Mouse (Mus musculus) stomach, embryonic 14.5 days (tissue): ENCODE measurements around the gene Snx29. TPM values are rescaled to one million over a fixed set of nuclear protein-coding genes. Genes with fewer than 3 reads are reported as not detected.

Experiments used
- ATAC-seq: fragments of 200-750 bp; cut with Nextera tagmentation; 2 replicates; pipeline ENCODE4 v1.8.0; 2017; ENCODE audit warnings: low read depth, moderate TSS enrichment; ENCODE audit not compliant: insufficient number of reproducible peaks, insufficient read depth, low FRiP score
- H3K27ac ChIP-seq: fragments of 300-500 bp; sonication (generic); 2 replicates; pipeline ENCODE4 v1.5.1; 2014; ENCODE audit warnings: mild to moderate bottlenecking, low read length, moderate library complexity, mixed read lengths
- H3K27me3 ChIP-seq: fragments of 300-500 bp; sonication (generic); 2 replicates; pipeline ENCODE4 v1.6.1; 2014; ENCODE audit warnings: low read length, control low read depth, mixed read lengths; ENCODE audit not compliant: control insufficient read depth, insufficient read depth
- H3K36me3 ChIP-seq: fragments of 300-500 bp; sonication (generic); 2 replicates; pipeline ENCODE4 v1.6.1; 2014; ENCODE audit warnings: mild to moderate bottlenecking, control low read depth, low read length, moderate library complexity, mixed read lengths; ENCODE audit not compliant: control insufficient read depth, insufficient read depth
- H3K4me1 ChIP-seq: fragments of 300-500 bp; sonication (generic); 2 replicates; pipeline ENCODE4 v1.6.1; 2014; ENCODE audit warnings: low read length, control low read depth, mixed read lengths; ENCODE audit not compliant: control insufficient read depth, insufficient read depth
- H3K4me2 ChIP-seq: fragments of 300-500 bp; sonication (generic); replicated peaks from 2 replicates; pipeline ENCODE4 v1.6.1; 2014; ENCODE audit warnings: low read depth, low read length, control low read depth
- H3K4me3 ChIP-seq: fragments of 300-500 bp; sonication (generic); 2 replicates; pipeline ENCODE4 v1.5.1; 2014; ENCODE audit warnings: low read depth, low read length, control low read depth
- H3K9ac ChIP-seq: fragments of 300-500 bp; sonication (generic); replicated peaks from 2 replicates; pipeline ENCODE4 v1.6.1; 2014; ENCODE audit warnings: low read depth, mild to moderate bottlenecking, control low read depth, low read length, moderate library complexity, mixed read lengths
- H3K9me3 ChIP-seq: fragments of 300-500 bp; sonication (generic); 2 replicates; pipeline ENCODE4 v1.6.1; 2016; ENCODE audit warnings: low read depth, low read length, control low read depth; ENCODE audit not compliant: control insufficient read depth
- WGBS: fragments of 180-500 bp; shearing (Covaris S2); extraction: QIAGEN DNeasy Blood & Tissue Kit; methylation state at CpG from one replicate; pipeline ENCODE4 v1.1.7; 2014; 5-methylcytosine and 5-hydroxymethylcytosine counted together
- polyA plus RNA-seq: library from polyadenylated mRNA; unstranded; fragments of >200 nt; fragmentation: Nextera tagmentation; extraction: Ambion mirVana; gene quantifications from 2 replicates; pipeline ENCODE4 v1.2.1, GENCODE M21; 2014

Gene Snx29
- polyA plus RNA-seq, 1 experiment from 2014 or later, result 13.6 TPM

DNA sequence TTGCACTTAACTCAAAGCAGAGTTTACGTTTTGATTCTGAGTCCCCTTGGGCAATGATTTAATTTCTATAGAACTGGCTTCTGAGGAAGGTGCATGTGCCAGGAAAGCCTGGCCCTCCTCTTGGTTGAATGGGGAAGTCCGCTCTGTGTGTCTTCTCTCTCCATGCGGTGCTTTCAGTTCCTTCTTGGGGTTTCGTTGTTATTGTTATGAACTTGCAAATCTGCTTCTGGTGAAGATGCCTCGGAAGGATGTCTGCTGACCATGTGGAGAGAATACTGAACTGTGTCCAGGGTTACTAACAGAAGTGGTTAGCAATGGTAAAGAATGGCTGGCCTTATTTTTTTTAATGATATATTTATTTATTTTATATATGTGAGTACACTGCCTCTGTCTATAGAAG is 63.1 kb downstream of the Snx29 start:
- no peak overlapping the region for H3K27ac ChIP-seq
- no peak for ATAC-seq
- H3K9ac ChIP-seq, result no peak overlapping the region
- no peak overlapping the region for H3K4me2 ChIP-seq
- WGBS, result 87% methylated on average over 5 of the region's 5 CpGs
- no peak overlapping the region for H3K4me3 ChIP-seq
- H3K4me1 ChIP-seq, result no peaks in the 10 kb centered on the region
- no peaks in the 10 kb centered on the region for H3K27me3 ChIP-seq
- no peaks in the 10 kb centered on the region for H3K36me3 ChIP-seq
- no peaks in the 10 kb centered on the region for H3K9me3 ChIP-seq

- ATAC-seq, result no peak
- Histone ChIP-seq H3K9ac (no peak overlapping the region), H3K27ac (no peak overlapping the region), H3K9me3 (no peaks in the 10 kb centered on the region), H3K4me1 (no peaks in the 10 kb centered on the region), H3K36me3 (no peaks in the 10 kb centered on the region), H3K27me3 (no peaks in the 10 kb centered on the region), H3K4me2 (no peak overlapping the region), H3K4me3 (no peak overlapping the region)
Measured at GRCm38 (mm10) chr16:11386221-11386620, 63.5 kb downstream of the Snx29 start.

DNA sequence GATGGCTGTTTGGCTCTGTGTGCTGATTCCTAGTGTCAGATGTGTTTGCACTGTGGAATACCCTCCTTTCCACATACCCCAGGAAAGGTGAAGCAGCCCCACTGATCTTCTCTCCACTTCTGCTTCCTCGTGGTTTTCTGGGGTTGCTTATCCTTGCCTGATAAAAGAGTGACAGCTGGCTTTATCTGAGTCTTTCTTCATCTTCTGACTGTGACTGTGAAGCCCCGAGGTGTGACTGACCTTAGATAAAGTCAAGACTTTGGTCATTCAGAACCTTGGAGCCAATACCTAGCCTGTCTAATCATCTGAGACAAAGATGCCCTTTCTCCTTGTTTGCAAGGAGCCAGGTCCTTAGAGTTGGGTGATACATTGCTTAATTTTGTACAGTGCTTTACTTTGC is 65.4 kb downstream of the Snx29 start:
- H3K9ac ChIP-seq, result no peak overlapping the region
- no peaks in the 10 kb centered on the region for H3K36me3 ChIP-seq
- no peak for ATAC-seq
- H3K4me1 ChIP-seq, result no peaks in the 10 kb centered on the region
- H3K27ac ChIP-seq, result no peak overlapping the region
- no peaks in the 10 kb centered on the region for H3K9me3 ChIP-seq
- WGBS, result 48% methylated on average over 2 of the region's 2 CpGs
- no peak overlapping the region for H3K4me2 ChIP-seq
- H3K27me3 ChIP-seq, result no peaks in the 10 kb centered on the region
- H3K4me3 ChIP-seq, result no peak overlapping the region

DNA sequence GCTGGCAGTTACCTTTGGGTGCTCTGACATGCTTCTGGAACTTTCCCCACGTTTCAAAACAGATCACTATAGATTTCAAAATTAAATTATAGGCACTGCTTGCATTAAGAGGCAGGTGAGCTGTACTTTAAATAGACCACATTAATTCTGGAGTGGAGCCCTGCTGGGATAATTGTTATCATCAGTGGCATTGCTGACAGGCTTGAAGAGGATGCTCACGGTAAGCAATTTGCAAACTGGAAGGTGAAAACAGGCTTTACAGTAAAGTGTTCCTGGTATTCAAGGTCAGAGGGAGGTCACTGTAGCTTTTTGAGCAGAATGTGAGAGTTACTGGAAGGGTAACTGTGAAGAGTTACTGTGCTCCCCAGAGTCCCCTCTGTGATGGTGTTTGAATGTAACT is 66.6 kb downstream of the Snx29 start:
- no peak for ATAC-seq
- no peaks in the 10 kb centered on the region for H3K27me3 ChIP-seq
- no peaks in the 10 kb centered on the region for H3K36me3 ChIP-seq
- H3K4me3 ChIP-seq, result no peak overlapping the region
- H3K9ac ChIP-seq, result no peak overlapping the region
- 44% methylated on average over 2 of the region's 2 CpGs for WGBS
- no peaks in the 10 kb centered on the region for H3K9me3 ChIP-seq
- H3K4me2 ChIP-seq, result no peak overlapping the region
- H3K27ac ChIP-seq, result no peak overlapping the region
- no peaks in the 10 kb centered on the region for H3K4me1 ChIP-seq

- H3K27ac ChIP-seq, result no peak overlapping the region
- 64% methylated on average over 2 of the region's 2 CpGs for WGBS
- no peak for ATAC-seq
- H3K4me1 ChIP-seq, result no peaks in the 10 kb centered on the region
- no peak overlapping the region for H3K9ac ChIP-seq
- H3K9me3 ChIP-seq, result no peaks in the 10 kb centered on the region
- no peak overlapping the region for H3K4me3 ChIP-seq
- H3K4me2 ChIP-seq, result no peak overlapping the region
- H3K27me3 ChIP-seq, result no peaks in the 10 kb centered on the region
- no peaks in the 10 kb centered on the region; the same call in 1 of the 2 replicates for H3K36me3 ChIP-seq
Measured at GRCm38 (mm10) chr16:11396570-11396969, 73.9 kb downstream of the Snx29 start.

GRCm38 (mm10) chr16:11399386-11399785 is 76.7 kb downstream of the Snx29 start:
- Histone ChIP-seq H3K36me3 (no peaks in the 10 kb centered on the region; the same call in none of the 2 replicates), H3K9me3 (no peaks in the 10 kb centered on the region), H3K9ac (no peak overlapping the region), H3K4me3 (no peak overlapping the region), H3K4me1 (no peaks in the 10 kb centered on the region), H3K27ac (no peak overlapping the region), H3K27me3 (no peaks in the 10 kb centered on the region), H3K4me2 (no peak overlapping the region)
- ATAC-seq, result no peak
- WGBS, result 92% methylated on average over 4 of the region's 4 CpGs

GRCm38 (mm10) chr16:11399845-11400565 is 77.3 kb downstream of the Snx29 start:
- no peak overlapping the region for H3K27ac ChIP-seq
- H3K4me3 ChIP-seq, result no peak overlapping the region
- no peak for ATAC-seq
- H3K36me3 ChIP-seq, result no peaks in the 10 kb centered on the region; the same call in none of the 2 replicates
- H3K9ac ChIP-seq, result no peak overlapping the region
- H3K9me3 ChIP-seq, result no peaks in the 10 kb centered on the region
- WGBS, result 91% methylated on average over 6 of the region's 6 CpGs
- no peak overlapping the region for H3K4me2 ChIP-seq
- no peaks in the 10 kb centered on the region for H3K27me3 ChIP-seq
- no peaks in the 10 kb centered on the region for H3K4me1 ChIP-seq

- no peak for ATAC-seq
- WGBS, result 61% methylated on average over 7 of the region's 7 CpGs
- Histone ChIP-seq H3K27me3 (no peaks in the 10 kb centered on the region), H3K27ac (no peak overlapping the region), H3K4me3 (no peak overlapping the region), H3K4me2 (no peak overlapping the region), H3K36me3 (no peaks in the 10 kb centered on the region; the same call in none of the 2 replicates), H3K4me1 (no peaks in the 10 kb centered on the region), H3K9ac (no peak overlapping the region), H3K9me3 (no peaks in the 10 kb centered on the region)
Measured at GRCm38 (mm10) chr16:11400936-11401335, 78.2 kb downstream of the Snx29 start.

DNA sequence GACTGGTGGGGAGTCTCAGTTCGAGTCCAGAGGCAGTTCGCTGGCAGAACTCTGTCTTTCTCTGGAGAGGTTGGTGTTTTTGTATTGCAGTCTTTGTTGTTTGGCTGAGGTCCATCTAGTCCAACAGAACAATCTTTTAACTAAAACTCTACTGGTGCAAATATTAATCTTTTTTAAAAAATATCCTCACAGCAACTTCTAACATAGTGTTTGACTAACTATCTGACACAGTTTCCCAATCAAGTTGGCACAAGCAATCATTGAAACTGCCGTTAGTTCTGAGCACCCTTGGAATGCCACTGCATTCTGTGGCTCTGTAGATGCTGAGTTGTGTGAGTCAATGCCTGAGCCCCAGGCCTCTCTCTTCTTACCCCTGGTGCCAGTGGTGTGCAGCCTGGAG is 82.5 kb downstream of the Snx29 start:
- WGBS, result 80% methylated on average over 3 of the region's 3 CpGs
- no peaks in the 10 kb centered on the region for H3K9me3 ChIP-seq
- H3K27me3 ChIP-seq, result no peaks in the 10 kb centered on the region
- no peak overlapping the region for H3K27ac ChIP-seq
- no peak overlapping the region for H3K4me3 ChIP-seq
- H3K4me2 ChIP-seq, result no peak overlapping the region
- no peak for ATAC-seq
- no peaks in the 10 kb centered on the region; the same call in none of the 2 replicates for H3K36me3 ChIP-seq
- no peaks in the 10 kb centered on the region for H3K4me1 ChIP-seq
- H3K9ac ChIP-seq, result no peak overlapping the region
